Mouse (Mus musculus) kidney, embryonic 14.5 days (tissue): Measurements from ENCODE around the gene Celf5. TPM values are rescaled to one million over a fixed set of nuclear protein-coding genes. Genes with fewer than 3 reads are reported as not detected.
A peak's percentile ranks its signal among the peaks of the same experiment; 100 is the strongest.

Experiments
- ATAC-seq: fragments of 200-750 bp; cut with Nextera tagmentation; 2 replicates; pipeline ENCODE4 v1.8.0; 2017; ENCODE audit warnings: moderate number of reproducible peaks, mild to moderate bottlenecking, moderate TSS enrichment, moderate library complexity; ENCODE audit not compliant: low FRiP score, low TSS enrichment
- H3K27ac ChIP-seq: fragments of 300-500 bp; sonication (generic); 2 replicates; pipeline ENCODE4 v1.5.1; 2014; ENCODE audit warnings: low read depth, mild to moderate bottlenecking, low read length, moderate library complexity, mixed read lengths
- H3K27me3 ChIP-seq: fragments of 300-500 bp; sonication (generic); 2 replicates; pipeline ENCODE4 v1.6.1; 2014; ENCODE audit warnings: mild to moderate bottlenecking, low read length; ENCODE audit not compliant: control insufficient read depth, insufficient read depth
- H3K36me3 ChIP-seq: fragments of 300-500 bp; sonication (generic); 2 replicates; pipeline ENCODE4 v1.6.1; 2014; ENCODE audit warnings: low read length, mixed read lengths; ENCODE audit not compliant: control insufficient read depth, insufficient read depth
- H3K4me1 ChIP-seq: fragments of 300-500 bp; sonication (generic); 2 replicates; pipeline ENCODE4 v1.6.1; 2014; ENCODE audit warnings: low read length, mixed read lengths; ENCODE audit not compliant: control insufficient read depth, insufficient read depth
- H3K4me2 ChIP-seq: fragments of 300-500 bp; sonication (generic); replicated peaks from 2 replicates; pipeline ENCODE4 v1.6.1; 2014; ENCODE audit warnings: low read depth, mild to moderate bottlenecking, low read length
- H3K4me3 ChIP-seq: fragments of 300-500 bp; sonication (generic); 2 replicates; pipeline ENCODE4 v1.5.1; 2014; ENCODE audit warnings: mild to moderate bottlenecking, low read length
- H3K9ac ChIP-seq: fragments of 300-500 bp; sonication (generic); 2 replicates; pipeline ENCODE4 v1.6.1; 2014; ENCODE audit warnings: low read depth, mild to moderate bottlenecking, low read length, moderate library complexity
- H3K9me3 ChIP-seq: fragments of 300-500 bp; sonication (generic); 2 replicates; pipeline ENCODE4 v1.6.1; 2016; ENCODE audit warnings: low read length; ENCODE audit not compliant: control insufficient read depth
- WGBS: fragments of 180-500 bp; shearing (Covaris S2); extraction: QIAGEN DNeasy Blood & Tissue Kit; methylation state at CpG from one replicate; pipeline ENCODE4 v1.1.7; 2014; 5-methylcytosine and 5-hydroxymethylcytosine counted together
- polyA plus RNA-seq: library from polyadenylated mRNA; unstranded; fragments of >200 nt; fragmentation: Nextera tagmentation; extraction: Ambion mirVana; gene quantifications from 2 replicates; pipeline ENCODE4 v1.2.1, GENCODE M21; 2014

Gene Celf5
- polyA plus RNA-seq, 1 experiment from 2014 or later = 0.28 TPM

- WGBS = 6% methylated on average over 16 of the region's 16 CpGs
- Histone ChIP-seq H3K9me3 (no peaks in the 10 kb centered on the region), H3K36me3 (no peaks in the 10 kb centered on the region), H3K9ac (no peak overlapping the region), H3K4me2 (0 out of 2 replicates have a peak overlapping the region, but pooled peaks have one; percentile 4), H3K27ac (no peak overlapping the region), H3K4me3 (no peak overlapping the region), H3K4me1 (0 out of 2 replicates have a peak, but pooled peaks cover 8% of the 10 kb centered on the region), H3K27me3 (peaks cover 76% of the 10 kb centered on the region)
- ATAC-seq = no peak
These were observed 20.7 kb downstream of the Celf5 start for GRCm38 (mm10) chr10:81461673-81462414.

GRCm38 (mm10) chr10:81460951-81461350, 21.6 kb downstream of the Celf5 start:
- H3K27me3 ChIP-seq = peaks cover 84% of the 10 kb centered on the region
- ATAC-seq = no peak
- 33% methylated on average over 11 of the region's 11 CpGs for WGBS

GRCm38 (mm10) chr10:81460471-81460870, 22.0 kb downstream of the Celf5 start:
- 0 out of 2 replicates have a peak, but pooled peaks cover 8% of the 10 kb centered on the region for H3K4me1 ChIP-seq

More at GRCm38 (mm10) chr10:81460951-81461350, 21.6 kb downstream of the Celf5 start:
- Histone ChIP-seq H3K4me2 (no peak overlapping the region), H3K4me3 (no peak overlapping the region), H3K9me3 (no peaks in the 10 kb centered on the region), H3K36me3 (no peaks in the 10 kb centered on the region), H3K4me1 (0 out of 2 replicates have a peak, but pooled peaks cover 8% of the 10 kb centered on the region), H3K27ac (no peak overlapping the region), H3K9ac (no peak overlapping the region)

GRCm38 (mm10) chr10:81459399-81459798, 23.1 kb downstream of the Celf5 start:
- no peaks in the 10 kb centered on the region for H3K9me3 ChIP-seq
- WGBS = 71% methylated on average over 21 of the region's 21 CpGs
- no peaks in the 10 kb centered on the region for H3K36me3 ChIP-seq
- peaks cover 90% of the 10 kb centered on the region for H3K27me3 ChIP-seq
- no peak overlapping the region for H3K27ac ChIP-seq
- H3K4me1 ChIP-seq = 0 out of 2 replicates have a peak, but pooled peaks cover 5% of the 10 kb centered on the region
- no peak for ATAC-seq
- no peak overlapping the region for H3K9ac ChIP-seq
- H3K4me2 ChIP-seq = no peak overlapping the region
- no peak overlapping the region for H3K4me3 ChIP-seq

More at GRCm38 (mm10) chr10:81460471-81460870, 22.0 kb downstream of the Celf5 start:
- H3K27ac ChIP-seq = no peak overlapping the region
- 26% methylated on average over 20 of the region's 20 CpGs for WGBS
- no peak overlapping the region for H3K4me2 ChIP-seq
- peaks cover 88% of the 10 kb centered on the region for H3K27me3 ChIP-seq
- no peak for ATAC-seq
- H3K36me3 ChIP-seq = no peaks in the 10 kb centered on the region
- no peaks in the 10 kb centered on the region for H3K9me3 ChIP-seq
- H3K9ac ChIP-seq = no peak overlapping the region
- H3K4me3 ChIP-seq = no peak overlapping the region

- H3K4me3 ChIP-seq = no peak overlapping the region
- no peak overlapping the region for H3K4me2 ChIP-seq
- no peak overlapping the region for H3K27ac ChIP-seq
- ATAC-seq = no peak
- no peak overlapping the region for H3K9ac ChIP-seq
- H3K4me1 ChIP-seq = no peaks in the 10 kb centered on the region
- H3K27me3 ChIP-seq = peaks cover 90% of the 10 kb centered on the region
- no peaks in the 10 kb centered on the region for H3K9me3 ChIP-seq
- WGBS = 82% methylated on average over 6 of the region's 6 CpGs
- no peaks in the 10 kb centered on the region for H3K36me3 ChIP-seq
These were observed 24.2 kb downstream of the Celf5 start for GRCm38 (mm10) chr10:81458267-81458666.

GRCm38 (mm10) chr10:81457624-81458023, 24.9 kb downstream of the Celf5 start:
- Histone ChIP-seq H3K27me3 (peaks cover 90% of the 10 kb centered on the region), H3K4me1 (no peaks in the 10 kb centered on the region), H3K4me3 (no peak overlapping the region), H3K9me3 (no peaks in the 10 kb centered on the region), H3K4me2 (no peak overlapping the region), H3K36me3 (no peaks in the 10 kb centered on the region), H3K27ac (no peak overlapping the region), H3K9ac (no peak overlapping the region)
- 86% methylated on average over 8 of the region's 8 CpGs for WGBS
- ATAC-seq = no peak

GRCm38 (mm10) chr10:81456983-81457563, 25.4 kb downstream of the Celf5 start:
- 51% methylated on average over 12 of the region's 12 CpGs for WGBS
- H3K4me2 ChIP-seq = no peak overlapping the region
- ATAC-seq = no peak
- H3K4me1 ChIP-seq = no peaks in the 10 kb centered on the region
- H3K9me3 ChIP-seq = no peaks in the 10 kb centered on the region
- H3K9ac ChIP-seq = no peak overlapping the region
- peaks cover 90% of the 10 kb centered on the region for H3K27me3 ChIP-seq
- H3K36me3 ChIP-seq = no peaks in the 10 kb centered on the region
- no peak overlapping the region for H3K27ac ChIP-seq
- H3K4me3 ChIP-seq = no peak overlapping the region

- WGBS = 61% methylated on average over 28 of the region's 28 CpGs
- Histone ChIP-seq H3K27me3 (peaks cover 90% of the 10 kb centered on the region), H3K4me2 (no peak within 1 kb of the TSS), H3K36me3 (no peaks in the 10 kb centered on the region), H3K9me3 (no peaks in the 10 kb centered on the region), H3K9ac (no peak within 1 kb of the TSS), H3K4me3 (no peak within 1 kb of the TSS), H3K27ac (no peak within 1 kb of the TSS), H3K4me1 (no peaks in the 10 kb centered on the region)
- no peak for ATAC-seq
These were observed 27.2 kb downstream of the Celf5 start, which contains the start of gene Nfic for GRCm38 (mm10) chr10:81455181-81455895. Gene Nfic (minus strand): TSS chr10:81455635.
